Mouse (Mus musculus): ENCODE data around the gene Ppp1r3d.

DNA sequence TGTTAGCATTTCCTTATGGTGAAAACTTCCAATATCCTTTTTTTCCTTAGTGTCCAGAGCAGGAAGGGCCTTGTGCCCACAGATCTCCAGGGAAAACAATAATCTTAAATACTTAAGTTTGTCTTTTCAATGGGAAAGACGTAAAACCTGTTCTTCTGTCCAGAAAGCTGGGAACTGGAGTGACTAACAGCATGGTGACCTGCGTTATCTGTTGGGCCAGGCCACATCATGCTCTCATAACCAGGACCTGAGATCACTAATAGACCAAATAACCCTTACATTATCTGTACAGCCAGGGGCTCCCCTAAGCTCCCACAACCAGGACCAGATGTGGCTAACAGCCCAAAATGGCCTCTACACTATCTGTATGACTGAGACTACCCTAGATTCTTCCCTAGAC lies 19.6 kb upstream of the Ppp1r3d start:
- no peak for TF ChIP-seq CTCF (IDR thresholded peaks at IDR 0.05; ENCODE audit: borderline replicate concordance, extremely low read depth, insufficient read depth, insufficient read length)
- no peak for TF ChIP-seq POLR2A (IDR thresholded peaks at IDR 0.05; ENCODE audit: borderline replicate concordance, extremely low read depth, insufficient read depth, insufficient read length, poor library complexity, severe bottlenecking)

Measured in brain, embryonic 14.5 days (tissue).